Mouse (Mus musculus) Patski (cell line): ENCODE measurements around the gene Vegfc. TPM values are rescaled to one million over a fixed set of nuclear protein-coding genes. Genes with fewer than 3 reads are reported as not detected.

Experiments used
- ATAC-seq: fragments of 100-300 bp; one replicate; pipeline ENCODE4 v1.8.0; 2021
- CTCF ChIA-PET: fragments of 350-600 bp; sonication (Branson Sonifier 250); formaldehyde crosslinking; loops from one replicate; lab custom pipeline; 2022; ENCODE audit warnings: inconsistent platforms; lab: Charles Lee
- POLR2A ChIA-PET: fragments of 350-600 bp; sonication (Branson Sonifier 250); formaldehyde crosslinking; loops from one replicate; lab custom pipeline; 2022; ENCODE audit warnings: antibody characterized with exemption, inconsistent platforms; lab: Charles Lee
- DNase-seq: peaks from one replicate; pipeline ENCODE4 v3.0.0-alpha.2; 2011; ENCODE audit warnings: low read depth, low spot score
- H3K27me3 ChIP-seq: fragments of 371-371 bp; one replicate; pipeline ENCODE4 v1.5.1; 2021
- CTCF ChIP-seq: fragments of 100-300 bp; IDR thresholded peaks from one replicate; pipeline ENCODE4 v1.5.1; 2021
- in situ Hi-C: fragments of 300-500 bp; cut with MboI; formaldehyde crosslinking; loops from 3 replicates; pipeline ENCODE4 v1.11.1; 2018; ENCODE audit warnings: low pct_unique_long_range_greater_than_20kb, mixed read lengths
- polyA plus RNA-seq: library from polyadenylated mRNA; unstranded; gene quantifications from one replicate; pipeline ENCODE4 v1.2.3, GENCODE M21; 2021

Gene Vegfc
- polyA plus RNA-seq, 1 experiment from 2014 or later = 8.2 TPM

DNA sequence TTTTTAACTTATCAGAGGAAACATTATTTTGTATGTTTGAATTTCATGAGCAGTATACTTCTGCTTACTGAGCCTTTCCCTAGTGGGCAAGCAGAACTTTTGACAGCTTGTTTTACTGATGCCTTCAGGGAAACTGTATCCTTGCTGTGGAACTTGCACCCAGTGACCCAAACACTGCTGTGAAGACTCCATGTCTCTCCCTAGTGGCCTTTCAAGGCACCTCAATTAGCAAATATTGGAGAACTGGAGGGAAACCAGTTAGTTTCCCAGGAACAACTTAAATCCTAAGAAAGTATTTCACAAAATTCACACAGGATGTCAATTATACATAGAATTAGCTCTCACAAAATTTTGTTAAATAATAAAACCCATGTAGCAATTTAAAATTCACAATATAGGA lies 2.2 kb downstream of the Vegfc start:
- H3K27me3 ChIP-seq = peaks cover 11% of the 10 kb centered on the region
- ATAC-seq (no peak), DNase-seq (no peak)
- peak; percentile 69 for TF ChIP-seq CTCF
- ChIA-PET CTCF (interaction anchor here (1.1 to 3.3 kb wide), 5 partner anchors 8 to 195 kb away, joined by 3 to 9 read pairs (median 3); no protein-coding TSS in a partner anchor), POLR2A (no interaction called here)
- in situ Hi-C loops = loop anchor here (5.0 to 10.0 kb wide), 2 partner anchors 77 to 415 kb away; no protein-coding TSS in a partner anchor

DNA sequence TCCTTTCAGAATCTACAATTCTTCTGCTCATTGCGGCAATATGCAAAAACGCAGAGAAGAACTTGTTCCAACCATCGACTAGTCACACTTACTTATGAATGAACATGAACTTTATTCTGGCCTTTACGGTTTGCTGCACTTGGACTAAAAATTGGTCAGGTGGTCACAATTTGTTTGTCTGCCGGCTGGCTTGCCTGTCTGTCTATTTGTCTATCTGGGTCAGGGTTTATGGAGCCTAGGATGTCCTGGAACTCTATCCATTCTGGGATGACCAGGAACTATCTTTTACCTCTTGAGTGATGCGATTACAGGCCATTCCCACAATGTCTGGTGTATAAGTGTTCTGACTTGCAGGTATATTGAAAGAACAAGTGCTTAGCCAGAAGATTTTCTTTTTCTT lies 8.5 kb downstream of the Vegfc start:
- no peaks in the 10 kb centered on the region for H3K27me3 ChIP-seq
- DNase-seq (no peak), ATAC-seq (no peak)
- in situ Hi-C loops = no loop called here
- ChIA-PET CTCF (no interaction called here), POLR2A (no interaction called here)
- no peak for TF ChIP-seq CTCF

- POLR2A ChIA-PET = no interaction called here
Observed at GRCm38 (mm10) chr8:54087114-54087513, 9.7 kb downstream of the Vegfc start.

DNA sequence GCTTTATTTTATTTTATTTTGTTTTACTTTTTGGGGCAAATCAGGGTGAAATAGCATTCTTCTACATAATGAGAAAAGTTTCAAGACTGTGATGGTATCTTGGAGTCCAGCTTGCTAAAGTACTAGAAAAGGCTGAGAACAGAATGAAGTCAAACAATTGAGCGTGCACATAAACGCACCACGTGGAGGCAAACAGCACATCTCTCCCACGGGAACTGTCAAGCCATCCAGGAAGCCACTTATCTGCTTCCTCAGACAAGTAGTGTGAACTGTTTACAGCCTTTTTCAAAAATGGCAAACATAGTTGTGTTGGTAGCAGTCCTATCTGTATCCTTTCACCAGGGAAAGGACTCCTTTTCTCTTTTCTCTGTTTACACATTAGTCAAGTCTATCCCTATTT lies 11.8 kb downstream of the Vegfc start:
- no peaks in the 10 kb centered on the region for H3K27me3 ChIP-seq
- CTCF ChIA-PET = no interaction called here
- POLR2A ChIA-PET = no interaction called here
- ATAC-seq = no peak
- in situ Hi-C loops = no loop called here
- no peak for TF ChIP-seq CTCF
- no peak for DNase-seq

More at GRCm38 (mm10) chr8:54087114-54087513, 9.7 kb downstream of the Vegfc start:
- no peak for TF ChIP-seq CTCF
- ATAC-seq (no peak), DNase-seq (no peak)
- H3K27me3 ChIP-seq = no peaks in the 10 kb centered on the region
- CTCF ChIA-PET = interaction anchor here (1.2 kb wide), 1 partner anchor 8 kb away, joined by 3 read pairs; no protein-coding TSS in a partner anchor
- in situ Hi-C loops = no loop called here

GRCm38 (mm10) chr8:54089901-54090300 lies 12.5 kb downstream of the Vegfc start:
- in situ Hi-C loops = no loop called here
- ATAC-seq = no peak
- ChIA-PET POLR2A (no interaction called here), CTCF (interaction anchor here (2.0 kb wide), 1 partner anchor 10 kb away, joined by 4 read pairs; no protein-coding TSS in a partner anchor)
- H3K27me3 ChIP-seq = no peaks in the 10 kb centered on the region
- TF ChIP-seq CTCF = no peak
- DNase-seq = no peak

DNA sequence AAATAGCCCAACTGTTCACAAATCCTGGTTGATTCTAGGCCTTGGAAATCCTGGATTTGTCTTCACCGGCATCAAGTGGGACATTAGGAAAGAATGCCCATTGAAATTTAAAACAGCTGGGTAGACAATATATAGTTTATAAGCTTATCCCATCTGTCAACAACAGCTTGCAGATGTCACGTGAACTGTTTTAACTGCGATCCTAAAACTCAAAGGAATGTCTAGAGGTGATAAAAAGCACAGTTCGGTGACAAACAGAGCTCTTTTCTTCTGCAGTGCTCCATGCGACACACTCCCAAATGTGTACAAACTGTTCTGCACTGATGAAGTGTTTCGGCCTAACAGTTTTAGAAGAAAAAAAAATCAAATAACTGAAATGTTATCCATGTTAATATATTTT lies 22.7 kb downstream of the Vegfc start:
- DNase-seq = no peak
- H3K27me3 ChIP-seq = no peaks in the 10 kb centered on the region
- TF ChIP-seq CTCF = no peak
- ATAC-seq = no peak
- ChIA-PET CTCF (interaction anchor here (0.9 to 1.6 kb wide), 2 partner anchors 9 to 21 kb away, joined by 4 read pairs; no protein-coding TSS in a partner anchor), POLR2A (no interaction called here)
- in situ Hi-C loops = no loop called here

DNA sequence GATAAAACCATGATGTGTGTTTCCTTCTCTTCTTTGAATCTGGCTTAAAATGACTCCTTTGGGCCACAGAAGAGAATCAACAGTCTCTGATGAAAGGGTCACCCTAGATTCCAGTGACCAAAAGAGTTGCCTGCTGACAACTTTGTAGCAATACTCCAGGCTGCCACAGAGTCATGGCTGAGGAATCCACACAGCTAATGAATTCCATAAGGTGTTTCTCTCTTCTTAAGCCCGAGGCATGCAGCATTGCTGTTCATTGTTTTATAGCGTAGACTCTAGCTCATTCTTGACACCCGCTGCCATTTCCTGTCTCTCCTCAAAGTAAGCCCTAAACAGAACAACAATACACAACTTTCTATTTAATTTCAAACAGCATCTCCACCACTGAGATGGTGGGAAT lies 37.2 kb downstream of the Vegfc start:
- ATAC-seq (peak; percentile 79), DNase-seq (no peak)
- H3K27me3 ChIP-seq = no peaks in the 10 kb centered on the region
- in situ Hi-C loops = no loop called here
- TF ChIP-seq CTCF = no peak
- ChIA-PET POLR2A (no interaction called here), CTCF (no interaction called here)

- DNase-seq = no peak
- no peak for TF ChIP-seq CTCF
- in situ Hi-C loops = no loop called here
- CTCF ChIA-PET = interaction anchor here (1.1 kb wide), 1 partner anchor 22 kb away, joined by 3 read pairs; no protein-coding TSS in a partner anchor
- no peak for ATAC-seq
- H3K27me3 ChIP-seq = no peaks in the 10 kb centered on the region
- POLR2A ChIA-PET = no interaction called here
Observed at GRCm38 (mm10) chr8:54120115-54120514, 42.7 kb downstream of the Vegfc start.

DNA sequence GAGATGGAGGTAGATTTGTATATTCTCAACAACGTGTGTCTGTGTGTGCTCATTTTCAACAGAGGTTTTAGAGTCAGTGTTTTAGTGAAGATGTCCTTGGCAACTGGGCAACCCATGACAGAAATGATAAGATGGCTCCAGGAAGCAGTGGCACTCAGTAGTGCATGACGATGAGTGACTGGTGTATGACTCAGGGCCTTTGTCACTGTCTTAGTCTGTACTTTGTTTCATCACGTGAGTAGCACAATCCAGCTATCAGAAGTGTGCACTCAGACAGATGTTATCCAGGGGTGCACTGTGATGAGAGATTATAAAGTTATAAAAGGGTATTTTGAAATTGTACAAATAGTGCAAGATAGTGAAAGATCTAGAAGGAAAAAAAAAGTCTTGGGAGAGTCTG lies 44.5 kb downstream of the Vegfc start:
- no peak for DNase-seq
- ChIA-PET CTCF (no interaction called here), POLR2A (no interaction called here)
- no peaks in the 10 kb centered on the region for H3K27me3 ChIP-seq
- peak; percentile 78 for ATAC-seq
- no peak for TF ChIP-seq CTCF
- in situ Hi-C loops = no loop called here

GRCm38 (mm10) chr8:54122345-54122744 lies 44.9 kb downstream of the Vegfc start:
- in situ Hi-C loops = no loop called here
- no peak for DNase-seq
- ChIA-PET CTCF (no interaction called here), POLR2A (no interaction called here)
- ATAC-seq = peak; percentile 26
- TF ChIP-seq CTCF = no peak
- no peaks in the 10 kb centered on the region for H3K27me3 ChIP-seq

- TF ChIP-seq CTCF = no peak
- in situ Hi-C loops = no loop called here
- POLR2A ChIA-PET = interaction anchor here (0.7 kb wide), 1 partner anchor 78 kb away, joined by 4 read pairs; no protein-coding TSS in a partner anchor
- CTCF ChIA-PET = no interaction called here
- H3K27me3 ChIP-seq = no peaks in the 10 kb centered on the region
- no peak for DNase-seq
- ATAC-seq = no peak
Observed at GRCm38 (mm10) chr8:54130558-54130957, 53.2 kb downstream of the Vegfc start.
